Mouse (Mus musculus) ES-CJ7 (cell line): ENCODE measurements at regions not wholly inside any gene's neighbourhood (a gene's known extent, or its start where the extent isn't known, plus 50 kb on each side); places are given as distances from the start of the nearest gene placed in this dataset.

ENCODE experiments used
- DNase-seq: peaks from one replicate; pipeline ENCODE4 v3.0.0; 2011; ENCODE audit warnings: low read depth, low spot score

GRCm38 (mm10) chr4:40400089-40400488 is 71.9 kb upstream of the Tmem215 start:
- no peak for DNase-seq

GRCm38 (mm10) chr4:40390183-40390582 is 81.8 kb upstream of the Tmem215 start:
- DNase-seq, result no peak

GRCm38 (mm10) chr4:40385284-40385683 is 86.7 kb upstream of the Tmem215 start:
- no peak for DNase-seq

GRCm38 (mm10) chr4:40384704-40385103 is 87.3 kb upstream of the Tmem215 start:
- no peak for DNase-seq

GRCm38 (mm10) chr4:40380309-40380708 is 91.7 kb upstream of the Tmem215 start:
- DNase-seq, result no peak

GRCm38 (mm10) chr4:40375439-40376154 is 96.4 kb upstream of the Ndufb6 start:
- no peak for DNase-seq

- no peak for DNase-seq
These were observed 95.0 kb upstream of the Ndufb6 start for GRCm38 (mm10) chr4:40374213-40374612.

- DNase-seq, result no peak
These were observed 85.1 kb upstream of the Ndufb6 start for GRCm38 (mm10) chr4:40364329-40364728.

GRCm38 (mm10) chr4:40359307-40359706 is 80.1 kb upstream of the Ndufb6 start:
- DNase-seq, result no peak

GRCm38 (mm10) chr4:40357088-40357853 is 78.0 kb upstream of the Ndufb6 start:
- DNase-seq, result peak; percentile 19

GRCm38 (mm10) chr4:40355791-40356450 is 76.7 kb upstream of the Ndufb6 start:
- DNase-seq, result no peak

GRCm38 (mm10) chr4:40354456-40354855 is 75.2 kb upstream of the Ndufb6 start:
- no peak for DNase-seq

GRCm38 (mm10) chr4:40351648-40352047 is 72.4 kb upstream of the Ndufb6 start:
- DNase-seq, result no peak

- DNase-seq, result no peak
These were observed 71.9 kb upstream of the Ndufb6 start for GRCm38 (mm10) chr4:40351090-40351489.

GRCm38 (mm10) chr4:40345847-40346246 is 66.6 kb upstream of the Ndufb6 start:
- no peak for DNase-seq

GRCm38 (mm10) chr4:40342181-40342580 is 63.0 kb upstream of the Ndufb6 start:
- no peak for DNase-seq

- DNase-seq, result peak; percentile 22
These were observed 55.6 kb upstream of the Ndufb6 start for GRCm38 (mm10) chr4:40334841-40335240.

GRCm38 (mm10) chr4:40329737-40330136 is 50.5 kb upstream of the Ndufb6 start:
- no peak for DNase-seq
